ENCODE assay signal across 15 mouse cellular contexts in the genomic region with DNA sequence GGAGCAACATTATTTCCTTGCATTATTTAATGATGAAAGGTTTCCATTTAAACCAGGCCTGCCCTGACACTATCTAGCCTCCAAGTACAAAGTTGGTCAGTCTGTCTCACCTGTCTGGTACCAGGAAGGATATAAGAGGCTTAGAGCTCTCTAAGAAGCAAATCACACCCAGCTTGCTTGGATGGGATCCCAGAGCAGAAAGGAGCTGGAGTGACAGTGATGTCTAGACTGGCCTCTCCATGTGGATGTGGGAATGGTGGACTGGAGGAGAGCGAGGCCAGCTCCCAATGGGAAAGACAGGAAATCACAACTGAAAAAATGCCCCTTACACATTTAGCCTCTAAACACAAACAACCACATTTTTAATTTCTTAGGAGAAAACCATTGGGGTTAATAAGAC. TPM values are rescaled to one million over a fixed set of nuclear protein-coding genes. Genes with fewer than 3 reads are reported as not detected.
A peak's percentile ranks its signal among the peaks of the same experiment; 100 is the strongest.
DNase-seq lines count a peak whose midpoint lies in the region.
"Had no signal": no experiment of that assay in that cellular context is flagged by ENCODE, and none has a peak within 500 bp of the region (broad histone marks: within the 10 kb centered on the region; RNA-seq: fewer than 3 reads in every experiment).

No protein-coding gene starts in this region.

- DNase-seq in heart, adult 11 months, result peak; percentile 91
- DNase-seq in heart, adult 8-10 months (ENCODE audit: low spot score), result no peak
- DNase-seq: adrenal gland, adult 2 months; adrenal gland, adult 8-10 months; adrenal gland, postnatal 10 days; adrenal gland, postnatal 14 days; adrenal gland, postnatal 25 days; adrenal gland, postnatal 36 days; B cell, adult 2 months; cerebellum, adult 11 months; cerebellum, adult 11-12 months; cerebellum, adult 18-20 months; cerebellum, adult 2 months had no signal

RNA-seq across cellular contexts. Expression of gene E2f6, which starts 12.9 kb away (rescaled TPM):
- 10 to 100 TPM; 86.4 to 90.4 (median 88.2) TPM for total RNA-seq in heart, adult 8-10 months (2022)

RNA-seq across cellular contexts. Expression of gene Greb1, which starts 23.0 kb away (rescaled TPM):
- 1 to 10 TPM in 1 of 4 experiments, under 1 TPM in 3; 0.16 to 1.2 (median 0.64) TPM for total RNA-seq in heart, adult 8-10 months (2022)
- total RNA-seq: CH12.LX, MEL had no signal
